Mouse (Mus musculus) brain, embryonic 14.5 days (tissue): ENCODE measurements around the gene Trpm3.

ENCODE experiments used
- CTCF ChIP-seq: fragments of 200-500 bp; IDR thresholded peaks from 2 replicates; pipeline ENCODE4 v1.5.1; 2012; ENCODE audit warnings: inconsistent platforms, mild to moderate bottlenecking, moderate library complexity, borderline replicate concordance; ENCODE audit not compliant: insufficient read depth, insufficient read length; ENCODE audit errors: extremely low read depth
- POLR2A ChIP-seq: fragments of 200-500 bp; IDR thresholded peaks from 2 replicates; pipeline ENCODE4 v1.6.1; 2012; ENCODE audit warnings: mild to moderate bottlenecking, inconsistent platforms, borderline replicate concordance; ENCODE audit not compliant: poor library complexity, insufficient read depth, insufficient read length, severe bottlenecking; ENCODE audit errors: extremely low read depth

GRCm38 (mm10) chr19:23037499-23037898 lies 898.7 kb downstream of the Trpm3 start:
- TF ChIP-seq CTCF: no peak
- no peak for TF ChIP-seq POLR2A
